Mouse (Mus musculus): Measurements from ENCODE around the gene Atg5.
A peak's percentile ranks its signal among the peaks of the same experiment; 100 is the strongest.
"Not testable (repeated sequence)": the region's sequence is repeated elsewhere in the genome, so short reads cannot be mapped to it uniquely, and the experiment has no call there.

Gene Atg5

GRCm38 (mm10) chr10:44268145-44268860 is at the start of gene Atg5:
TSS of gene Atg5 (plus strand) at chr10:44268358.
- peak; percentile 99 for DNase-seq (ENCODE audit: low spot score in 2 of 2)

- peak in 1 of 2 experiments; percentile 7 for DNase-seq (ENCODE audit: low spot score in 2 of 2)
Measured at GRCm38 (mm10) chr10:44219073-44219472, 49.1 kb upstream of the Atg5 start.

GRCm38 (mm10) chr10:44224345-44224744 is 43.8 kb upstream of the Atg5 start:
- DNase-seq (ENCODE audit: low spot score in 2 of 2): no peak

GRCm38 (mm10) chr10:44233351-44233750 is 34.8 kb upstream of the Atg5 start:
- peak; percentile 28 to 49 for DNase-seq (ENCODE audit: low spot score in 2 of 2)

GRCm38 (mm10) chr10:44235298-44235697 is 32.9 kb upstream of the Atg5 start:
- not testable (repeated sequence) for DNase-seq (ENCODE audit: low spot score in 2 of 2)

GRCm38 (mm10) chr10:44256624-44257023 is 11.5 kb upstream of the Atg5 start:
- peak in 1 of 2 experiments; percentile 21 for DNase-seq (ENCODE audit: low spot score in 2 of 2)

- no peak for DNase-seq (ENCODE audit: low spot score in 2 of 2)
Measured at GRCm38 (mm10) chr10:44265835-44266234, 2.3 kb upstream of the Atg5 start.

GRCm38 (mm10) chr10:44266561-44266960 is 1.6 kb upstream of the Atg5 start:
- no peak for DNase-seq (ENCODE audit: low spot score in 2 of 2)

GRCm38 (mm10) chr10:44267426-44268142 is 574 bp upstream of the Atg5 start:
- no peak for DNase-seq (ENCODE audit: low spot score in 2 of 2)

- DNase-seq (ENCODE audit: low spot score in 2 of 2): no peak
Measured at GRCm38 (mm10) chr10:44269211-44269610, 1.1 kb downstream of the Atg5 start.

- no peak for DNase-seq (ENCODE audit: low spot score in 2 of 2)
Measured at GRCm38 (mm10) chr10:44282323-44282722, 14.2 kb downstream of the Atg5 start.

GRCm38 (mm10) chr10:44285106-44285505 is 16.9 kb downstream of the Atg5 start:
- no peak for DNase-seq (ENCODE audit: low spot score in 2 of 2)

GRCm38 (mm10) chr10:44285935-44286334 is 17.8 kb downstream of the Atg5 start:
- DNase-seq (ENCODE audit: low spot score in 2 of 2): no peak

GRCm38 (mm10) chr10:44290876-44291275 is 22.7 kb downstream of the Atg5 start:
- no peak for DNase-seq (ENCODE audit: low spot score in 2 of 2)

GRCm38 (mm10) chr10:44292205-44292604 is 24.0 kb downstream of the Atg5 start:
- DNase-seq (ENCODE audit: low spot score in 2 of 2): no peak

- DNase-seq (ENCODE audit: low spot score in 2 of 2): peak; percentile 19 to 22
Measured at GRCm38 (mm10) chr10:44299165-44299564, 31.0 kb downstream of the Atg5 start.

- DNase-seq (ENCODE audit: low spot score in 2 of 2): no peak
Measured at GRCm38 (mm10) chr10:44300078-44300477, 31.9 kb downstream of the Atg5 start.

GRCm38 (mm10) chr10:44303648-44304329 is 35.6 kb downstream of the Atg5 start:
- no peak for DNase-seq (ENCODE audit: low spot score in 2 of 2)

GRCm38 (mm10) chr10:44304330-44304717 is 36.2 kb downstream of the Atg5 start:
- no peak for DNase-seq (ENCODE audit: low spot score in 2 of 2)

GRCm38 (mm10) chr10:44304845-44305244 is 36.7 kb downstream of the Atg5 start:
- no peak for DNase-seq (ENCODE audit: low spot score in 2 of 2)

GRCm38 (mm10) chr10:44306308-44306707 is 38.1 kb downstream of the Atg5 start:
- no peak for DNase-seq (ENCODE audit: low spot score in 2 of 2)

GRCm38 (mm10) chr10:44308280-44308679 is 40.1 kb downstream of the Atg5 start:
- DNase-seq (ENCODE audit: low spot score in 2 of 2): no peak

GRCm38 (mm10) chr10:44309250-44309649 is 41.1 kb downstream of the Atg5 start:
- no peak for DNase-seq (ENCODE audit: low spot score in 2 of 2)

Measured in frontal cortex, postnatal 36 days (tissue).